7 mouse cellular contexts compared by ENCODE assay signal in the genomic region with DNA sequence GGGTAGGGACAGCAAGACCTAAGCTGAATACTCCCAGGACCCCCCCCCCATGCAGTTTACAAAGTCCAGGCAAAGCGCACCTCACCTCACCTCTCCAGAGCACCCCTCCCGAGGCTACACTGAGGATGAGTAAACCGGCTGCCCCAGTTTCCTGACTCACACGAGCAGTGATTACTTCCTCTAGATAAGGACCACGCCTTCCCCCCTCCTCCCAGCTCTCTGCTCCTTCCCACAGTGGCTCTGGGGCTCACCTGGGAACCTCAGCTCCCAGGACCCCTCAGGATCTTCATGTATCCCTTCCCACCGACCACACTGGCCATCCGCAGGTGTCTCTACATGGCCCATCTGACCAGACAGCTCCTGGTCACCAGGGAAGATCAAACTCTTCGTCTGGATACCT. TPM values are rescaled to one million over a fixed set of nuclear protein-coding genes. Genes with fewer than 3 reads are reported as not detected.
DNase-seq lines count a peak whose midpoint lies in the region; ATAC-seq and TF ChIP-seq lines count a peak whose summit lies in the region.

No protein-coding gene starts in this region.

- H3K27me3 ChIP-seq in midbrain, embryonic 10.5 days (ENCODE audit: low read depth, poor library complexity, severe bottlenecking) = peaks cover 67% of the 10 kb centered on the region
- H3K27me3 ChIP-seq in midbrain, embryonic 11.5 days (ENCODE audit: control insufficient read depth, insufficient read depth, low read length) = peaks cover 5% of the 10 kb centered on the region; the same call in 1 of the 2 replicates

- DNase-seq in midbrain, embryonic 10.5 days (ENCODE audit: low spot score) = no peak
- DNase-seq in midbrain, embryonic 11.5 days (ENCODE audit: low spot score, missing footprints) = no peak
- peak; percentile 33 for DNase-seq in induced T-regulatory cell, adult 2 months (ENCODE audit: low read depth)
- no peak for DNase-seq in adrenal gland, adult 8-10 months
- no peak for DNase-seq in right cerebral cortex, postnatal 10 days (ENCODE audit: low spot score in 2 of 2)

- no peaks in the 10 kb centered on the region for H3K9me3 ChIP-seq in midbrain, embryonic 10.5 days (replicated peaks)
- no peaks in the 10 kb centered on the region for H3K9me3 ChIP-seq in midbrain, embryonic 11.5 days (ENCODE audit: control insufficient read depth, low read length)

- TF ChIP-seq CTCF in olfactory bulb, adult 2 months (IDR thresholded peaks at IDR 0.05; ENCODE audit: insufficient read depth, low read depth, low read length) = no peak

- no peaks in the 10 kb centered on the region for H3K36me3 ChIP-seq in midbrain, embryonic 10.5 days
- no peaks in the 10 kb centered on the region for H3K36me3 ChIP-seq in midbrain, embryonic 11.5 days (ENCODE audit: control insufficient read depth, insufficient read depth, low read length)

- 62% methylated on average over 8 of the region's 8 CpGs for WGBS in midbrain, embryonic 10.5 days
- WGBS in midbrain, embryonic 11.5 days = 61% methylated on average over 8 of the region's 8 CpGs
- WGBS in olfactory bulb, adult 2 months = 57% methylated on average over 8 of the region's 8 CpGs

- H3K9ac ChIP-seq in midbrain, embryonic 11.5 days (ENCODE audit: low read length) = no peak overlapping the region

- H3K27ac ChIP-seq in midbrain, embryonic 10.5 days (replicated peaks) = peak overlapping the region; percentile 78; the same call in 1 of the 2 replicates
- no peak overlapping the region for H3K27ac ChIP-seq in midbrain, embryonic 11.5 days (ENCODE audit: low read depth, low read length)
- H3K27ac ChIP-seq in olfactory bulb, adult 2 months (ENCODE audit: insufficient read depth, low read depth, low read length) = 0 out of 2 replicates have a peak overlapping the region, but pooled peaks have one; percentile 75

- no peak overlapping the region for H3K4me2 ChIP-seq in midbrain, embryonic 11.5 days

- no peak overlapping the region for H3K4me3 ChIP-seq in midbrain, embryonic 10.5 days
- H3K4me3 ChIP-seq in midbrain, embryonic 11.5 days (ENCODE audit: low read depth, low read length) = no peak overlapping the region
- no peak overlapping the region for H3K4me3 ChIP-seq in olfactory bulb, adult 2 months (ENCODE audit: insufficient read depth, low read depth, low read length)

- TF ChIP-seq POLR2A in olfactory bulb, adult 2 months (IDR thresholded peaks at IDR 0.05; ENCODE audit: insufficient read depth, low read depth, low read length) = no peak

- peaks cover 86% of the 10 kb centered on the region for H3K4me1 ChIP-seq in midbrain, embryonic 10.5 days
- peaks cover 40% of the 10 kb centered on the region for H3K4me1 ChIP-seq in midbrain, embryonic 11.5 days (ENCODE audit: control insufficient read depth, insufficient read depth, low read length)
- peaks cover 85% of the 10 kb centered on the region for H3K4me1 ChIP-seq in olfactory bulb, adult 2 months (ENCODE audit: control insufficient read depth, insufficient read depth, low read length)

- no peak for ATAC-seq in midbrain, embryonic 11.5 days (ENCODE audit: low FRiP score)
- ATAC-seq in common myeloid progenitor, adult 5-6 weeks (replicated peaks; ENCODE audit: low read depth, poor library complexity, severe bottlenecking) = 0 out of 2 replicates have a peak, but pooled peaks have one; percentile 30

RNA-seq across cellular contexts. Expression of gene Tcf20, which starts 58.8 kb away (rescaled TPM):
- 7.5 and 8.4 TPM in 2 replicates for polyA plus RNA-seq in midbrain, embryonic 10.5 days (2016; fragmentation: Nextera tagmentation; extraction: Ambion mirVana)
- polyA plus RNA-seq in midbrain, embryonic 11.5 days (2014; fragmentation: Nextera tagmentation; extraction: Ambion mirVana) = 12.3 and 13.5 TPM in 2 replicates
- 101 and 107 TPM in 2 replicates for total RNA-seq in common myeloid progenitor, adult 5-6 weeks (2017)
- 82.1 TPM in 1 of 2 replicates, not detected in the other for polyA plus RNA-seq in olfactory bulb, adult 2 months (2012; ENCODE audit: insufficient read depth, insufficient read length, low replicate concordance, missing spikeins)
- 100 to 1,000 TPM; 102 to 109 (median 106) TPM for total RNA-seq in adrenal gland, adult 8-10 months (2022)
